In the genomic region with DNA sequence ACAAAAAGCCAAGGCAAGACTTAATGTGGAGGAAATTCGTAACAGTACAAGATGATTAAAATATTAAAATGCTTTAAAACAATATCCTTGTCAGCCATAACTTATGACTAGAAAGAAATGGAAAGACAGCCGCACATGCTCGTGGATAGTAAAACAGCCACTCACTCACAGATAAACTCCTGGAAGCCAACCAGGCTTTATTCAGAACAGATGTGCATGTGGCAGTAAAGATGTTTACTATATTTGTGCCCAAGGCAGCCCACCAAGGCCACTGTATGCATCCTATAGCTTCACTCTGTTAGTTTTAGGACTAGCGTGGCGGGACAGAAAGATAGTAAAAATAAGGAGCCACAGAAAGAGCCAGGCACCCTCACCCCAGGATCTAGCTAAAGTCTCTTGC, we compare ENCODE assay signal across 19 mouse cellular contexts.
"Had no signal": no experiment of that assay in that cellular context is flagged by ENCODE, and none has a peak within 500 bp of the region (broad histone marks: within the 10 kb centered on the region; RNA-seq: fewer than 3 reads in every experiment).

No protein-coding gene starts in this region.

- H3K9ac ChIP-seq: liver, postnatal 0 days; lung, embryonic 15.5 days; midbrain, embryonic 13.5 days; midbrain, embryonic 15.5 days; neural tube, embryonic 12.5 days had no signal

- DNase-seq: liver, postnatal 0 days; lung, adult 2 months; lung, postnatal 14 days; lung, postnatal 36 days; right cerebral cortex, adult 18-20 months; right cerebral cortex, postnatal 25 days; right cerebral cortex, postnatal 4 days; spleen, adult 18-20 months; thymus, adult 18-20 months; thymus, postnatal 14 days; thymus, postnatal 36 days had no signal

- H3K4me2 ChIP-seq: lung, embryonic 15.5 days; midbrain, embryonic 11.5 days; midbrain, embryonic 13.5 days; midbrain, embryonic 15.5 days; neural tube, embryonic 12.5 days had no signal

- H3K4me3 ChIP-seq: lung, embryonic 15.5 days; megakaryocyte, embryonic 14.5 days; midbrain, embryonic 13.5 days; midbrain, embryonic 15.5 days; neural tube, embryonic 12.5 days had no signal

- H3K36me3 ChIP-seq: lung, embryonic 15.5 days; midbrain, embryonic 13.5 days; midbrain, embryonic 15.5 days; neural tube, embryonic 12.5 days had no signal

- ATAC-seq: liver, postnatal 0 days; lung, postnatal 0 days; midbrain, embryonic 13.5 days; midbrain, embryonic 15.5 days had no signal

- H3K4me1 ChIP-seq: megakaryocyte, embryonic 14.5 days; neural tube, embryonic 12.5 days had no signal

- H3K27me3 ChIP-seq: lung, embryonic 15.5 days; megakaryocyte, embryonic 14.5 days; midbrain, embryonic 13.5 days; midbrain, embryonic 15.5 days; neural tube, embryonic 12.5 days had no signal

- H3K27ac ChIP-seq: lung, embryonic 15.5 days; macrophage; midbrain, embryonic 13.5 days; midbrain, embryonic 15.5 days; neural tube, embryonic 12.5 days had no signal

- H3K9me3 ChIP-seq: lung, embryonic 15.5 days; midbrain, embryonic 13.5 days; midbrain, embryonic 15.5 days; neural tube, embryonic 12.5 days had no signal
